Mouse (Mus musculus): ENCODE data around the gene Coasy.
A peak's percentile ranks its signal among the peaks of the same experiment; 100 is the strongest.

Coasy gene

DNA sequence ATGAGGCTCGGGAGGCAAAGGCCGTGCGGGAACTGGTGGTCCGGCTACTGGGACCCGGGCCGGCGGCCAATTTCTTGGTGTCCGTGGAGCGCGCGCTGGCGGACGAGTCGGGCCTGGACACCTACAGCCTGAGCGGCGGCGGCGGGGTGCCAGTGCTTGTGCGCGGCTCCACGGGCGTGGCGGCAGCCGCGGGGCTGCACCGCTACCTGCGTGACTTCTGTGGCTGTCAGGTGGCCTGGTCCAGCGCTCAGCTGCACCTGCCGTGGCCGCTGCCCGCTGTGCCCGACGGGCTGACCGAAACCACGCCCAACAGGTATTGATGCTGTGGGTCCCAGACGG lies 12.2 kb upstream of the Coasy start:
- no peaks in the 10 kb centered on the region for H3K27me3 ChIP-seq (ENCODE audit: control insufficient read depth, insufficient read depth, low read length, poor library complexity, severe bottlenecking)
- DNase-seq (ENCODE audit: low read depth, low spot score) = no peak
- H3K36me3 ChIP-seq (ENCODE audit: control insufficient read depth, insufficient read depth, low read length, poor library complexity, severe bottlenecking) = peaks cover 1% of the 10 kb centered on the region

DNA sequence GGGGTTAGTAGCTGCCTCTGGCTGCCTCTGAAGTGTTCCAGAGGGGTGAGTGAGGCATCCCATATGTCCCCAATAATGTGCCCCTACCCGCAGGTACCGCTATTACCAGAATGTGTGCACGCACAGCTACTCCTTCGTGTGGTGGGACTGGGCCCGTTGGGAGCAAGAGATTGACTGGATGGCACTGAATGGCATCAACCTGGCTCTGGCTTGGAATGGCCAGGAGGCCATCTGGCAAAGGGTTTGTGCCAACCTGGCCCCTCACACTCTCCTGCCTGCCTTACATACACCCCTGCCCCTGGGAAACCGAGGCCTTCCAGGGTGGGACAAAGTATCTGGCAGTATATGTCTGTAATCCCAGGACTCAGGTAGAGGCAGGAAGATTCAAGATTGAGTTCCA lies 11.4 kb upstream of the Coasy start:
- no peak for DNase-seq (ENCODE audit: low read depth, low spot score)
- Histone ChIP-seq H3K36me3 (ENCODE audit: control insufficient read depth, insufficient read depth, low read length, poor library complexity, severe bottlenecking) (peaks cover 1% of the 10 kb centered on the region), H3K27me3 (ENCODE audit: control insufficient read depth, insufficient read depth, low read length, poor library complexity, severe bottlenecking) (no peaks in the 10 kb centered on the region)

DNA sequence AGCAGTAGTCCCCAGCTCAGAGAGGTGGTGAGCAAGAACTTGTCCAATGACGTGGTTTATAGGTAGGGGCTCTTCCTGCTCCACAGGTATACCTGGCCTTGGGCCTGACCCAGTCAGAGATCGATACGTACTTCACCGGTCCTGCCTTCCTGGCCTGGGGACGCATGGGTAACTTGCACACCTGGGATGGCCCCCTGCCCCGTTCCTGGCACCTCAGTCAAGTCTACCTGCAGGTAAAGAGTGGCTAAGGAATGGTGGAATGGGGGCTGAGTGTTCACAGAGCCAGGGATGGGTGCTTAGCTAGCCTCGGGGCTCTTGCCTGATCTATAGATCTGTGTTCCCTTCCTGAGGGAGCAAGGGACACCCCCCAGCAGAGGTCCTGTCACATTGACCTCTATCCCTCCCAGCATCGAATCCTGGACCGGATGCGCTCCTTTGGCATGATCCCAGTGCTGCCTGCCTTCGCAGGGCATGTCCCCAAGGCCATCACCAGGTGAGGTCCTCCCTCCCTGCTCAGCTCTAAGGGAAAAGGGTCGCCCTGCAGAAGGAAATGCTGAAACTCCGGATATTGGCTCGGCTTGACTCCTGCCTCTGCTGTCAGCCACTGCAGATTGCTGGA lies 10.4 kb upstream of the Coasy start:
- Histone ChIP-seq H3K27me3 (ENCODE audit: control insufficient read depth, insufficient read depth, low read length, poor library complexity, severe bottlenecking) (no peaks in the 10 kb centered on the region), H3K36me3 (ENCODE audit: control insufficient read depth, insufficient read depth, low read length, poor library complexity, severe bottlenecking) (peaks cover 1% of the 10 kb centered on the region)
- DNase-seq (ENCODE audit: low read depth, low spot score) = no peak

DNA sequence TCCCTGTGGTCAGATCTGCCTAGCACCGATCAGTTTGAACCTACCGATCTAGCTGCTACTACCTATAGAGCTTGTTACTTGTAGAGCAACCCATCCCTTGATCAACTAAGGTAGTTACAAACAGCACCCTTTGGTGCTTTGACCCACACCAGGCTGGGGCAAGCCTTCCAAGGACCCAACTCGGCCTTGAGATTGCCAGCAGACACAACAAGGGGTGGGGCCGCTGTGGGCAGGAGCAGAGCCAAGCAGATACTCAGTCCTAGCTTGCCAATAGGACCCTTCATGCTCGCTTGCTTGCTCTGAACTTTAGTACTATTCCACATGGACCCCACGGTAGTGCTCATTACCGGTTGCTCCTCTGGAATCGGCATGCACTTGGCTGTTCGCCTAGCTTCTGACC lies 4.2 kb upstream of the Coasy start, which contains the start of gene Hsd17b1:
Hsd17b1 (plus strand) TSS at position 291 of the 400 bp plus-strand sequence.
- no peak for DNase-seq (ENCODE audit: low read depth, low spot score)
- Histone ChIP-seq H3K36me3 (ENCODE audit: control insufficient read depth, insufficient read depth, low read length, poor library complexity, severe bottlenecking) (peaks cover under 1% of the 10 kb centered on the region; the same call in 1 of the 2 replicates), H3K27me3 (ENCODE audit: control insufficient read depth, insufficient read depth, low read length, poor library complexity, severe bottlenecking) (no peaks in the 10 kb centered on the region)

DNA sequence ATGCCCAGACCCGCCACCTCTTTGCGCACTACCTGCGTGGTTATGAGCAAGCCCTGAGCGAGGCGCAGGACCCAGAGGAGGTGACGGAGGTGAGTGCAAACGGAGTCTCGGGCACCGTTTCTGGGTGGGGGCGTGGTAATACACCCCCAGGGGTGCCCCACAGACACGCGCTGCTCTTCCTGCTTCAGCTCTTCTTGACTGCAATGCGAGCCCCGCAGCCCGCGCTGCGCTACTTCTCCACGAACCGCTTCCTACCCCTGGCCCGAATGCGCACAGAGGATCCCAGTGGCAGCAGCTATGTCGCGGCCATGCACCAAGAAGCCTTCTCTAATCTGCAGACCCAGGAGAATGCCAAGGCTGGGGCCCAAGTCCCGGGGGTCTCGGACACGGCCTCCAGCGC lies 2.6 kb upstream of the Coasy start:
- Histone ChIP-seq H3K27me3 (ENCODE audit: control insufficient read depth, insufficient read depth, low read length, poor library complexity, severe bottlenecking) (no peaks in the 10 kb centered on the region), H3K36me3 (ENCODE audit: control insufficient read depth, insufficient read depth, low read length, poor library complexity, severe bottlenecking) (no peaks in the 10 kb centered on the region)
- DNase-seq (ENCODE audit: low read depth, low spot score) = no peak

DNA sequence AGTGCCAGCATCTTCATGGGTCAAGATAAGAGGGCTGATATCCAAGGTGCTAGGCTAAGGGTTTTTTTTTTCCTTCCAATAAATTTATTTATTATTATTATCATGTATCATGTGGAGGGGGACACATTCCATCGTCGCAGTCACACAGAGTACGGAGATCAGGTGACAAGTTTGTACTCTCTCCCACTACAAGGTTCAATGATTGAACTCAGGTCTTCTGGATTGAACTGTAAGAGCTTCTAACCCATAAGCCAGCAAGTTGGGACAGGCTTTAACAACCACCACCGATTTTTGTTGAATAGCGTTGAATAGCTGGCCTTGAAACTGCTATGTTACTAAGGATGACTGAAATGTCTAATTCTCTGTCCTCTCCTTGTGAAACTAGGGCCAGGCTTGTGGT lies 1.9 kb upstream of the Coasy start:
- Histone ChIP-seq H3K36me3 (ENCODE audit: control insufficient read depth, insufficient read depth, low read length, poor library complexity, severe bottlenecking) (no peaks in the 10 kb centered on the region), H3K27me3 (ENCODE audit: control insufficient read depth, insufficient read depth, low read length, poor library complexity, severe bottlenecking) (no peaks in the 10 kb centered on the region)
- DNase-seq (ENCODE audit: low read depth, low spot score) = no peak

DNA sequence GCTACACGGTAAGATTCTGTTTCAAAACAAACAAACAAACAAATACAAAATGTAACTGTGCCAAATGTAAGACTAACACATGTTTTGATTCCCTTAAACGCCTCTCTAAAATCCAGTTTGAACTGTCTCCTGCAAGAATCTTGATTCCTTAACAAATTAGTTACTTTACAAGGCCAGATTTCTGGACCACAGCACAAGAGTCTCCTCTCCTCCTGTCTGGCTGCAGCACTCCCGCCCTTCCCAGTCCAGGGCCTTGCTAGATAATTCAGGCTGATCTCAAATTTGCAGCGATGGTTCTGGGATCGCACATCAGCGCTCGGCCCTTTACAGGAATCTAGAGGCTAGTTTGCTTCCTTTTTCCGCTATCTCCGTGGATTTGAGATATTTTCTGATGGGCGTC lies 706 bp upstream of the Coasy start:
- H3K27me3 ChIP-seq (ENCODE audit: control insufficient read depth, insufficient read depth, low read length, poor library complexity, severe bottlenecking) = no peaks in the 10 kb centered on the region
- no peaks in the 10 kb centered on the region for H3K36me3 ChIP-seq (ENCODE audit: control insufficient read depth, insufficient read depth, low read length, poor library complexity, severe bottlenecking)
- no peak for DNase-seq (ENCODE audit: low read depth, low spot score)

DNA sequence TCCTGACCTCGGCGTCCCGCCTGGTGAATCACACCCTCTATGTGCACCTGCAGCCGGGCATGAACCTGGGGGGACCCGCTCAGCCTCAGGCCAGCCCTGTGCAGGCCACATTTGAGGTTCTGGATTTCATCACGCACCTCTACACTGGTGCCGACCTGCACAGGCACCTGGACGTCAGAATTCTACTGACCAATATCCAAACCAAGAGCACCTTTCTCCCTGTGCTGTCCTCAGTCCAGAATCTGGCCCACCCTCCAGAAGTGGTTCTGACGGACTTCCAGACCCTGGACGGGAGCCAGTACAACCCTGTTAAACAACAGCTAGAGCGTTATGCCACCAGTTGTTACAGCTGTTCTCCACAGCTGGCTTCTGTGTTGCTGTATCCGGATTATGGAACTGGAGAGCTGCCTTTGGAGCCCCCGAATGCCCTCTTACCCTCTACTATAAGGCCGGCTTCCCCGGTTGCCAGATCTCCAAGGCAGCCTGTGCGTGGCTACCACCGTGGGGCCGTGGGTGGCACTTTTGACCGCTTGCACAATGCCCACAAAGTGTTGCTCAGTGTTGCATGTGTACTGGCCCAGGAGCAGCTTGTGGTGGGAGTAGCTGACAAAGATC lies 825 bp downstream of the Coasy start:
- Histone ChIP-seq H3K36me3 (ENCODE audit: control insufficient read depth, insufficient read depth, low read length, poor library complexity, severe bottlenecking) (no peaks in the 10 kb centered on the region), H3K27me3 (ENCODE audit: control insufficient read depth, insufficient read depth, low read length, poor library complexity, severe bottlenecking) (no peaks in the 10 kb centered on the region)
- DNase-seq (ENCODE audit: low read depth, low spot score) = no peak

DNA sequence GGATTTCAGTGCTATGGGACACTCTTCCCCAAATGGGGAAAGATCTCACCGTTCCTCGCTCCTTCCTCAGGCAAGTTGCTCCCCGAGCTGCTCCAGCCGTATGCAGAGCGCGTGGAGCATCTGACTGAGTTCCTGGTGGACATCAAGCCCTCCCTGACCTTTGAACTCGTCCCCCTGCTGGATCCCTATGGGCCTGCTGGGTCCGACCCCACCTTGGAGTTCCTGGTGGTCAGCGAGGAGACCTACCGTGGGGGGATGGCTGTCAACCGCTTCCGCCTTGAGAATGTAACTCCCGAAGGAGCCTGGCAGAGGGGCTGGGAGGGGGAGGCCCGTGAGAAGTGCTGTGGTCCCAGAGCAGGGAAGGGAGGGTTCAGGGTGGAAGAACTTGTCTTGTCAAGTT lies 1.9 kb downstream of the Coasy start:
- no peak for DNase-seq (ENCODE audit: low read depth, low spot score)
- H3K27me3 ChIP-seq (ENCODE audit: control insufficient read depth, insufficient read depth, low read length, poor library complexity, severe bottlenecking) = no peaks in the 10 kb centered on the region
- no peaks in the 10 kb centered on the region for H3K36me3 ChIP-seq (ENCODE audit: control insufficient read depth, insufficient read depth, low read length, poor library complexity, severe bottlenecking)

DNA sequence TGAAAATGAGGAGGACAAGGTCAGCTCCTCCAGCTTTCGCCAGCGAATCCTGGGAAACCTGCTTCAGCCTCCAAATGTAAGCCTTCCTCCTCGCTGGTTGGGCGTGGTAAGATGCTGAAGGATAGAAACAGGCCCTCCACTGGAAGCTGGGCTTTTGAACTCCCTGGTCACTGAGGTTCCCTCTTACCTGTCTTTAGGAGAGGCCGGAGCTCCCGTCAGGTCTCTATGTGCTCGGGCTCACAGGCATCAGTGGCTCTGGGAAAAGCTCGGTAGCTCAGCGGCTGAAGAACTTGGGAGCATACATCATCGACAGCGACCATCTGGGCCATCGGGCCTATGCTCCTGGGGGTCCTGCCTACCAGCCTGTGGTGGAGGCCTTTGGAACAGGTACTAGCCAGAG lies 2.4 kb downstream of the Coasy start:
- H3K36me3 ChIP-seq (ENCODE audit: control insufficient read depth, insufficient read depth, low read length, poor library complexity, severe bottlenecking) = peaks cover 2% of the 10 kb centered on the region; the same call in 1 of the 2 replicates
- no peaks in the 10 kb centered on the region for H3K27me3 ChIP-seq (ENCODE audit: control insufficient read depth, insufficient read depth, low read length, poor library complexity, severe bottlenecking)
- DNase-seq (ENCODE audit: low read depth, low spot score) = no peak

DNA sequence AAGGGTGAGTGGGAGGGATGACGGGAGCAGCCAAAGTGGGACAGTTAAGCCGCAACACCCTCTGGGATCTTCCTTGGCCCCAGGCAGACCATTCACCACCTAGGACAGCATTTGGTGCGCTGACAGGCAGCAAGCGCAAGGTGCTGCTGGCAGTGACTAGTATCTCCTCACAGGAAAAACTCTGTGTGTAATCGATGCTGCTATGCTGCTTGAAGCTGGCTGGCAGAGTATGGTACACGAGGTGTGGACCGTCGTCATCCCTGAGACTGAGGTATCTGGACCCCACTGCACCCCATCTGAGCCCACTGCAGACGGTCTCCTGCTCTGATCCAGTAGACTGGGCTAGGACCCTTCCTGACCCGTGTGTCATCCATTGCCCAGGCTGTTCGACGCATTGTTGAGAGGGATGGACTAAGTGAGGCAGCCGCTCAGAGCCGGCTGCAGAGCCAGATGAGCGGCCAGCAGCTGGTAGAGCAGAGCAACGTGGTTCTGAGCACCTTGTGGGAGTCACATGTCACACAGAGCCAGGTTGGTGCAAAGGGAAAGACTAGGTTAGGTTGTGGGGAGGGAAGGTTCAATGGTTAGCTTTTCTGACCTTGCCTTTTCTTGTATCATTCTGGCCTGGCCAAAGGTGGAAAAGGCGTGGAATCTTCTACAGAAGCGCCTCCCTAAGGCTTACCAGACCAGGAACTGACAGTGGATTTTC lies 3.4 kb downstream of the Coasy start:
- H3K27me3 ChIP-seq (ENCODE audit: control insufficient read depth, insufficient read depth, low read length, poor library complexity, severe bottlenecking) = no peaks in the 10 kb centered on the region
- DNase-seq (ENCODE audit: low read depth, low spot score) = no peak
- H3K36me3 ChIP-seq (ENCODE audit: control insufficient read depth, insufficient read depth, low read length, poor library complexity, severe bottlenecking) = peaks cover 3% of the 10 kb centered on the region

DNA sequence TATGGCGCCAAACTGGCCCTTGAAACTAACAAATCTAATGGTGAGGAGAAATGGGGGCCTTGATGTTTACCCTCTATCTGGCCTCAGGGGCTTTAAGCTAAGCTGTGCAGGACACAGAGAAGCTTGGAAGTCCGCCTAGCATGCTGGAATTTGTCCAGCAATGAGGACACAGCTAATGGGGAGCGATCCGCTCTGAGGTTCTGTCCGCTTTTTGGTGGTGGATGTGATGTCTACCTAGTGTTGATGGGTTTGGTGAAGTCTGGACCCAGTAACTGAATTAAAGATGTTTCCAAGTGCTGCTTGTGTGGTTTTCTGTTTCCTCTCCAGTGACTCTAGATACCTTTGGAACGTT lies 3.9 kb downstream of the Coasy start:
- DNase-seq (ENCODE audit: low read depth, low spot score) = no peak
- Histone ChIP-seq H3K27me3 (ENCODE audit: control insufficient read depth, insufficient read depth, low read length, poor library complexity, severe bottlenecking) (no peaks in the 10 kb centered on the region), H3K36me3 (ENCODE audit: control insufficient read depth, insufficient read depth, low read length, poor library complexity, severe bottlenecking) (peaks cover 6% of the 10 kb centered on the region)

DNA sequence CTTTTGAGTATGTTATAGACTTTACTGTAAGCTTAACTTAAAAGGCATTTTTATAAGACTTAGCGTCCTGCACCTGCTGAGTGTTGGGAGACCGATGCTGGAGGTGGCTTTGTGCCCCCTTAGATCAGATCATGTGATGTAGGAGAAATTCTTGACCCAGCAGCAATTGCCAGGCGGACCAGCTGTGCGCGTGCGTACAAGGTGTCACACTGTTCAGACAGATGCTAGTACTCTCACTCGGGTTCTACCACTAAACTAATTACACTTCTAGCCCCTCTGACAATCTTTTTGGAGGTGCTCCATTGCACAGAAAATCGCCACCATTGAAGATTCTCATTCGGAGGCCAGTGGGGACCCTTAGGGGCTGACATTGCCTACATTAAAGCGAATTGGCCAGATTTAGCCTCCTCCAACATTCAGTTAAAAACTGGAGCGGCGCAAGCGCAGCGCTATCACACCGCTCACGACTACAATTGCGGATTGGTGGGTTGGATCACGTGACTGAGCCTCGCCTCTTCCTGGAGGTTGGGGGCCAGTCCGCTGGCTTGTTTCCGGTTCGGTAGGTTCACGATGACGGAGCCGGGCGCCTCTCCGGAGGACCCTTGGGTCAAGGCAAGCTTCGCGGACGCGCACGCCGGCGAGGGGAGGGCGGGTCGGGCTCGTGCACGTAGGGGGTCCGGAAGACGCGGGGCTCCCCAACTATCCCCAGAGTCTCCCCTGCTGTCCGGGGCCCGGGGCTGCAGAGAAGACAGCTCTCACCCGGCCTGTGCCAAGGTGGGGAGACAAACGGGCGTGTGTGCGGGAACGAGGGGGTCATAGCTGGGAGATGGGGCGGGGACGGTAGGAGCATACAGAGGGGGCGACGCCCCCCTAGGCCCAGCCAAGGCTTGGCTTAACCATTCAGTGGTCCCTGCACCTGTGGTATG lies 4.7 kb downstream of the Coasy start, which contains the start of gene Mlx:
Mlx (plus strand) TSS at position 522 of the 926 bp plus-strand sequence.
- Histone ChIP-seq H3K27me3 (ENCODE audit: control insufficient read depth, insufficient read depth, low read length, poor library complexity, severe bottlenecking) (no peaks in the 10 kb centered on the region), H3K36me3 (ENCODE audit: control insufficient read depth, insufficient read depth, low read length, poor library complexity, severe bottlenecking) (peaks cover 9% of the 10 kb centered on the region)
- peak; percentile 92 for DNase-seq (ENCODE audit: low read depth, low spot score)

DNA sequence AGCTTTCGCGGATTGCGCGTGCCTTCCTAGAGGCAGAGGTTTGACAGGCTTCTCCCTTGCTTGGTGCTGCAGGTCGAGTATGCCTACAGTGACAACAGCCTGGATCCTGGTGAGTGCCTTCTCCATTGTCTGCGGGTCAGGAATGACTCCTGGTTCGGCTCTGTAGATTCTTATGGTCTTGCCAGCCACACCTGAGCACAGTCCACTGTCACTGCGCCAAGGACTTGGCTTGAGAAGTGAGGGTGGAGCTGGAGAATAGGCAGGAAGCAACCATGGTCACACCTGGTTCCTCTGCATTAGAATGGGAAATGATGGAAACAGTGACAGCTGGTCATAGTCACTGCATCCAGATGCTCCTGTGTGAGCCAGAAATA lies 5.3 kb downstream of the Coasy start:
- no peaks in the 10 kb centered on the region for H3K27me3 ChIP-seq (ENCODE audit: control insufficient read depth, insufficient read depth, low read length, poor library complexity, severe bottlenecking)
- H3K36me3 ChIP-seq (ENCODE audit: control insufficient read depth, insufficient read depth, low read length, poor library complexity, severe bottlenecking) = peaks cover 9% of the 10 kb centered on the region
- no peak for DNase-seq (ENCODE audit: low read depth, low spot score)

DNA sequence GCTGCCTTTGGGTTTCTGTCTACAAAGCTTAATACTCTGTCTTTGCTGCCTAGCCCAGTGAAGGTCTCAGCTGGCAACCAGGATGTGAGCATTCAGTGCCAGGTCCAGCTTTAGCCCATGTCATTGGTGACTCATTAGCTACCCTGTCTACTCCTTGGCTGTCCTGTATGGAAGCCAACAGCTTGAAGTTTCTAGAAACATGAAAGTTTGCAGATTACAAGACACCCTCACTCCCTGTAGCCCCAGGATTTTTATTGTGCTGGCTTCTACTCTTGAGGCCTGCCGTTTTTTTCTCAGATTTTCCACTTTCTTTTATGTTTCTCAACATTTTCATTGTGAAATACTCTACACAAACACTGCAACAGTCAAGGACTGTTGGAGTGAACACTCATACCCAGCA lies 7.6 kb downstream of the Coasy start:
- DNase-seq (ENCODE audit: low read depth, low spot score) = no peak
- Histone ChIP-seq H3K36me3 (ENCODE audit: control insufficient read depth, insufficient read depth, low read length, poor library complexity, severe bottlenecking) (peaks cover 9% of the 10 kb centered on the region), H3K27me3 (ENCODE audit: control insufficient read depth, insufficient read depth, low read length, poor library complexity, severe bottlenecking) (no peaks in the 10 kb centered on the region)

Measured in splenic B cell, adult 2 months (primary cell).